Mouse (Mus musculus): ENCODE results near the gene Gm10428. TPM values are rescaled to one million over a fixed set of nuclear protein-coding genes. Genes with fewer than 3 reads are reported as not detected.
A peak's percentile ranks its signal among the peaks of the same experiment; 100 is the strongest.
"Not testable (repeated sequence)": the region's sequence is repeated elsewhere in the genome, so short reads cannot be mapped to it uniquely, and the experiment has no call there.

Gm10428 gene
- polyA plus RNA-seq, 1 experiment from 2014 or later, result not detected

DNA sequence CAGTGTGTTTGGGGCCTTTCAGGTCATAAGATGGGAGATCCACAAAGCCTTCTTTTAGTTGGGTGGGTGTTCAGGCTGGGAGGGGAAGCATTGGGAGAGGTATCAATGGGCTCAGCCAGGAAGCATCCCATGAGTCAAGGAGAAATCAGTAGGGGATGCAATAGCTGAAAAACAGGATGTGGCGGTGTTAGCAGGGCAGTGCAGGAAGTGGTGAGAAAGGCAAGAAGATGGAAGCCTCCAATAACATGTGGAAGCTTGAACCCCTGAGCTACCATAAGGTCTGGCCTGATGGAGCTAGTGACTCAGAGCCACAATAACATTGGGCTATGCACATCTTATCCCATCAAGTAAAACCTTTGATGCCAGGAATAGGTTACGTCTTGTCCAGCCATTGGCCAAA, 11.7 kb upstream of the Gm10428 start:
- Histone ChIP-seq H3K9me3 (ENCODE audit: control insufficient read depth, low read length) (no peaks in the 10 kb centered on the region), H3K4me1 (replicated peaks; ENCODE audit: control insufficient read depth, insufficient read depth, low read length) (no peaks in the 10 kb centered on the region), H3K27ac (ENCODE audit: low read depth, low read length) (no peak overlapping the region), H3K4me3 (ENCODE audit: low read depth, low read length) (no peak overlapping the region), H3K36me3 (ENCODE audit: control insufficient read depth, insufficient read depth, low read length) (no peaks in the 10 kb centered on the region), H3K4me2 (ENCODE audit: low read depth, low read length, severe bottlenecking) (no peak overlapping the region), H3K9ac (ENCODE audit: low read length) (no peak overlapping the region), H3K27me3 (ENCODE audit: control insufficient read depth, insufficient read depth, low read length) (no peaks in the 10 kb centered on the region)
- ATAC-seq (replicated peaks; ENCODE audit: low FRiP score) (no peak), DNase-seq (ENCODE audit: low spot score) (no peak)
- WGBS, result 96% methylated on average over 2 of the region's 2 CpGs

DNA sequence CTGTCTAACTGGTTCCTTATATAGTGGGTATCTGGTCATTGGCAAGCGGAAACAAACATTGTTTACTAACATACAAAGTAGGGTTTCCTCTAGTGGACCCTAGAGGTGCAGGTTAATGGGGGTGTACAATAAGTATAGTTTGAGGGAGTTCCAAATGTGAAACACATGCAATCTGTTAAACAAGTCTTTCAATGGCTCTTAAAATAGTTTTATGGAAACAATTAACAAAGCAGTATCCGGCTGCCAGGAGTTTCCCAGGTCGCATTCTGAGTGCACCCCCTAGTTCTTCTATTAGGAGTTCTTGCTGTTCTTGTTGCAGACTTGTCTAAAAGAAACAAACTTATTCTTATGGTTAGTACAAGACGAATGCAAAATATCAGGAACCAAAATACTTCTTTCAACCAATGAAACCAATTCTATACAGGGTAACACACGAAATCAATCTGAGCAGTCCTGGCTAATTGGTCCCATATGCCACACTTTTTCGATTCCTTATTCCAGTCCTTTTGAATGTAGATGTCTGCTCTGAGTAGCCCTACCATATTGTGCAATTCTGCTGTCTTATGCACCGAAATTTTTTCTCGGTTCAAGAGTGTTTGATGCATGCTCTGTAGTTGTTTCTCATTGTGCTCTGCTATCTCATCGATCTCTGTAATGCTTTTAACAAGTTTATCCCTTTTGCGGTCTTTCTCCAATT, 10.5 kb upstream of the Gm10428 start:
- no peaks in the 10 kb centered on the region for H3K4me1 ChIP-seq (replicated peaks; ENCODE audit: control insufficient read depth, insufficient read depth, low read length)
- no peaks in the 10 kb centered on the region for H3K36me3 ChIP-seq (ENCODE audit: control insufficient read depth, insufficient read depth, low read length)
- no peak for DNase-seq (ENCODE audit: low spot score)
- no peaks in the 10 kb centered on the region for H3K9me3 ChIP-seq (ENCODE audit: control insufficient read depth, low read length)
- H3K4me3 ChIP-seq (ENCODE audit: low read depth, low read length), result no peak overlapping the region
- H3K27me3 ChIP-seq (ENCODE audit: control insufficient read depth, insufficient read depth, low read length), result no peaks in the 10 kb centered on the region
- H3K9ac ChIP-seq (ENCODE audit: low read length), result no peak overlapping the region
- no peak overlapping the region for H3K27ac ChIP-seq (ENCODE audit: low read depth, low read length)
- ATAC-seq (replicated peaks; ENCODE audit: low FRiP score), result no peak
- WGBS, result 73% methylated on average over 10 of the region's 10 CpGs
- no peak overlapping the region for H3K4me2 ChIP-seq (ENCODE audit: low read depth, low read length, severe bottlenecking)

DNA sequence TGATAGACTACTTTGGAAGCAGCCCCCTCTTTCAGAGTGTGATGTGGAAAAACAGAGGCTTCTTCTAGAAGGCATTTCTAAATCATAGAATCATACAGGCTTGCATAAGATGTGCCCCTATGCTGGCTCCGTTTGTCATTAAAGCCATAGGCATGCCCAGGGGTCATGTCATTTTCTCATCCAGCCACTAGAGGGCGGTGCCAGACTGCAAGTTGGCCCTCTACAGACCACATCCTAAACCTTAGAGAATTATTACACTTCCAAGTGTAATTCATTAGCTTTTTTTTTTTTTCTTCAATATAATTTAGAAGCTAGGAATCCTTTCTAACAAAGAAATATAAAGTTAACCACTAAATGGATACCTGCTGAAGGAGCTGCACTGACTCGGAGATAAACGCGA, 8.8 kb upstream of the Gm10428 start:
- Histone ChIP-seq H3K27me3 (ENCODE audit: control insufficient read depth, insufficient read depth, low read length) (no peaks in the 10 kb centered on the region), H3K36me3 (ENCODE audit: control insufficient read depth, insufficient read depth, low read length) (no peaks in the 10 kb centered on the region), H3K4me2 (ENCODE audit: low read depth, low read length, severe bottlenecking) (no peak overlapping the region), H3K9ac (ENCODE audit: low read length) (no peak overlapping the region), H3K9me3 (ENCODE audit: control insufficient read depth, low read length) (no peaks in the 10 kb centered on the region), H3K4me1 (replicated peaks; ENCODE audit: control insufficient read depth, insufficient read depth, low read length) (no peaks in the 10 kb centered on the region), H3K4me3 (ENCODE audit: low read depth, low read length) (no peak overlapping the region), H3K27ac (ENCODE audit: low read depth, low read length) (no peak overlapping the region)
- WGBS, result 49% methylated on average over 5 of the region's 5 CpGs
- ATAC-seq (replicated peaks; ENCODE audit: low FRiP score) (no peak), DNase-seq (ENCODE audit: low spot score) (peak; percentile 82)

DNA sequence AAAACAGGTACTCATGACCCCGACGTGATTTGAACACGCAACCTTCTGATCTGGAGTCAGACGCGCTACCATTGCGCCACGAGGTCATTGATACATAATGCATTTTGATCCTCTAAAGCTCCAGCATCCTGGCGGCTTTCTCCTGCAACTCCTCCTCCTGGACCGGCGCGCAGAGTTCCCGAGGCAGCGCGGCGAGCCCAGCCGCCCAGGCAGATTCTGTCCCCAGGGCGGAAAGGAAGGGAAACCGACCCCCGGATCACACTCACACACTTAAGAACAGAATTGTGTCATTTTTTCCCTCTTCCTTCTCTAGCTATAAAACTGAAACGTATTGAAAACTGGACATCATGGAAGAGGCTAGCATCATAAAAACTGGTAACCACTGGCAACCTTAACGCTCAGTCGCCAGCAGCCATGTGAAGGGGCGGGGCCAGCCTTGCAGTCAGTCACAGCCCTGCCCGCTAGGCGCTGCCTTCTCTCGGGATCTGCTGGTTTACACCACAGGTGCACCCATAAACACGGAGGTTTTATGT, 6.8 kb upstream of the Gm10428 start:
- DNase-seq (ENCODE audit: low spot score), result peak; percentile 84
- H3K27ac ChIP-seq (ENCODE audit: low read depth, low read length), result no peak overlapping the region

DNA sequence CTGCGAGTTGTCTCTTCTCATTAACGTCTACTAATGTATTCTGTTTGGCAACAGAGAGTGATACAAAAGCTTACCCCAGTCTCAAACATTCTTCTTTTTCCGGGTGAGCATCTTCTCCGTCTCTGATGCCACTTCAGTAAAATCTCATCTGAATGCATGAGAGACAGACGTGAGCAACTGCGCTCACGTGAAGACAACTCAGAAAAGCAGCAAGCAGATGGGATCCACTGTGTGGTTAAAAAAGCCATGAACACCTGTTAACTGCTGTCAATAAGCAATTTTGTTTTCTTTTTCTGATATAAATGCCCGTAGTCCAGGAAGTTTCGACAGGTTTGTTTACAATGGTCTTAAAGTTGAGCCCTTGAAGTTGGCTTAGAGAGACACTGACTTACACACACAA, 5.7 kb upstream of the Gm10428 start:
- Histone ChIP-seq H3K9ac (ENCODE audit: low read length) (no peak overlapping the region), H3K4me1 (replicated peaks; ENCODE audit: control insufficient read depth, insufficient read depth, low read length) (no peaks in the 10 kb centered on the region), H3K36me3 (ENCODE audit: control insufficient read depth, insufficient read depth, low read length) (no peaks in the 10 kb centered on the region), H3K4me3 (ENCODE audit: low read depth, low read length) (no peak overlapping the region), H3K4me2 (ENCODE audit: low read depth, low read length, severe bottlenecking) (no peak overlapping the region), H3K9me3 (ENCODE audit: control insufficient read depth, low read length) (no peaks in the 10 kb centered on the region), H3K27me3 (ENCODE audit: control insufficient read depth, insufficient read depth, low read length) (no peaks in the 10 kb centered on the region), H3K27ac (ENCODE audit: low read depth, low read length) (no peak overlapping the region)
- ATAC-seq (replicated peaks; ENCODE audit: low FRiP score) (no peak), DNase-seq (ENCODE audit: low spot score) (no peak)
- WGBS, result 75% methylated on average over 9 of the region's 9 CpGs

More for the DNA sequence above, 6.8 kb upstream of the Gm10428 start:
- H3K9me3 ChIP-seq (ENCODE audit: control insufficient read depth, low read length), result no peaks in the 10 kb centered on the region
- no peaks in the 10 kb centered on the region for H3K27me3 ChIP-seq (ENCODE audit: control insufficient read depth, insufficient read depth, low read length)
- H3K36me3 ChIP-seq (ENCODE audit: control insufficient read depth, insufficient read depth, low read length), result no peaks in the 10 kb centered on the region
- peak overlapping the region; percentile 30 for H3K4me3 ChIP-seq (ENCODE audit: low read depth, low read length)
- WGBS, result 3% methylated on average over 27 of the region's 27 CpGs
- H3K4me1 ChIP-seq (replicated peaks; ENCODE audit: control insufficient read depth, insufficient read depth, low read length), result no peaks in the 10 kb centered on the region
- ATAC-seq (replicated peaks; ENCODE audit: low FRiP score), result peak; percentile 74
- H3K4me2 ChIP-seq (ENCODE audit: low read depth, low read length, severe bottlenecking), result peak overlapping the region; percentile 61
- peak overlapping the region; percentile 18; the same call in 1 of the 2 replicates for H3K9ac ChIP-seq (ENCODE audit: low read length)

DNA sequence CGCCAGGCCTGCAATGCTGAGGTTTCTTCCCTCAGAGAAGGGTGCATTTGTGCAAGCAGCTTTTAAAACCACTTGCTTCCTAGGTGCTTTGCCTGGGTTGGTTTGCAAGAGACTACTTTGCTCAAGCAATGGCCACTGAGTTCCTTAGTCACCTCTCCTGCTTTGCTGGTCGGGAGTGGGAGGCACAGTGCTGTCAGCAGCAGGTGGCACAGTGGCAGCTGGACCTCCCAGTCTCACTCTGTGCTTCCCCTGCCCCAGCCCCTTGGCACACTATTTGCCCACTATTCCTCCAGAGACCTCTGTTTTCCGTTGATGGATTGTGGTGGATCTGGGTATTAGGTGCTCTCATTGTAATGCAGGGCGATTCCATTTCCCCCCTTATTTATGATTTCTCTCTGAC, 4.8 kb upstream of the Gm10428 start:
- WGBS, result 77% methylated on average over 4 of the region's 4 CpGs
- no peak overlapping the region for H3K4me2 ChIP-seq (ENCODE audit: low read depth, low read length, severe bottlenecking)

DNA sequence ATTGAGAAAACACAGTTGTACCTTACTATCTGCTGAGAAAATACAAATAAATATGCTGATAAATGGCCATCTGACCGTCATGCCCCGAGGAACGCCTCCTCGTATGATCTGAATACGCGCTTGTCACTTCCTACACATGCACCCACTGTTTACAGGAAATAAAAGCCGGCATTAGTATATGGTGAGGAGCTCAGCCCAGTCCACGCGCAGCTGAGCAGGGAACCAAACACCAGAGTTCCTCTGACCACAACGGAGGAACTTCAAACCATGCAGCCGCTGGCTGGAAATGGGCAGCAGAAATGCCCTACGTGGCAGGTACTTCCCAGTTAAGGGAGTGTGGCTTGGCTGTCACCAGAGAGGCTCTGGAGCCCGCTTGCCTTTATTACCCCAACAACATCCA, 3.5 kb upstream of the Gm10428 start:
- H3K9ac ChIP-seq (ENCODE audit: low read length), result not testable (repeated sequence)
- 92% methylated on average over 13 of the region's 13 CpGs for WGBS

More for the DNA sequence above, 4.8 kb upstream of the Gm10428 start:
- Histone ChIP-seq H3K9ac (ENCODE audit: low read length) (no peak overlapping the region), H3K27me3 (ENCODE audit: control insufficient read depth, insufficient read depth, low read length) (no peaks in the 10 kb centered on the region), H3K4me1 (replicated peaks; ENCODE audit: control insufficient read depth, insufficient read depth, low read length) (no peaks in the 10 kb centered on the region), H3K9me3 (ENCODE audit: control insufficient read depth, low read length) (no peaks in the 10 kb centered on the region), H3K4me3 (ENCODE audit: low read depth, low read length) (no peak overlapping the region), H3K27ac (ENCODE audit: low read depth, low read length) (no peak overlapping the region), H3K36me3 (ENCODE audit: control insufficient read depth, insufficient read depth, low read length) (no peaks in the 10 kb centered on the region)
- DNase-seq (ENCODE audit: low spot score) (no peak), ATAC-seq (replicated peaks; ENCODE audit: low FRiP score) (no peak)

DNA sequence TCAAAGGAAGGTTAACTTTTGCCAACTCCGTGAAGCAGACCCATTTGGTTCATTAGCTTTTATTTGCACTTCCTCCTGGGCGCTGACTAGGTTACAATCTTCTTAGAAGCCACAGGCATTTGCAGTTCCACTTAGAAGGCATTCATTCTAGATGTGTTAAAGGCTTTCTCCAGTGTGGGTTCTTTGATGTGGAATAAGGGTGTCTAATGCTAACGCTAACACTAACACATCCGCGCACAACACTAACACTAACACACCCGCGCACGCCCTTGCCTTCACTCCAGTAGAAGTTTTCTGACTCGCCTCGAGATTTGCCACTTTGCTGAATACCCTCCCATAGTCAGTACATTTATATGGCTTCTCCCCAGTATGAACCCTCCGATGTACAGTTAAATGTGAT, 709 bp upstream of the Gm10428 start:
- Histone ChIP-seq H3K27ac (ENCODE audit: low read depth, low read length) (no peak overlapping the region), H3K4me3 (ENCODE audit: low read depth, low read length) (no peak overlapping the region), H3K4me2 (ENCODE audit: low read depth, low read length, severe bottlenecking) (no peak overlapping the region), H3K9me3 (ENCODE audit: control insufficient read depth, low read length) (no peaks in the 10 kb centered on the region), H3K36me3 (ENCODE audit: control insufficient read depth, insufficient read depth, low read length) (no peaks in the 10 kb centered on the region), H3K9ac (ENCODE audit: low read length) (no peak overlapping the region), H3K27me3 (ENCODE audit: control insufficient read depth, insufficient read depth, low read length) (no peaks in the 10 kb centered on the region; the same call in 1 of the 2 replicates), H3K4me1 (replicated peaks; ENCODE audit: control insufficient read depth, insufficient read depth, low read length) (no peaks in the 10 kb centered on the region; the same call in 1 of the 2 replicates)
- ATAC-seq (replicated peaks; ENCODE audit: low FRiP score) (no peak), DNase-seq (ENCODE audit: low spot score) (no peak)
- 79% methylated on average over 11 of the region's 11 CpGs for WGBS

More for the DNA sequence above, 3.5 kb upstream of the Gm10428 start:
- H3K4me3 ChIP-seq (ENCODE audit: low read depth, low read length); H3K9me3 ChIP-seq (ENCODE audit: control insufficient read depth, low read length); DNase-seq (ENCODE audit: low spot score); H3K36me3 ChIP-seq (ENCODE audit: control insufficient read depth, insufficient read depth, low read length); H3K4me1 ChIP-seq (replicated peaks; ENCODE audit: control insufficient read depth, insufficient read depth, low read length); H3K27ac ChIP-seq (ENCODE audit: low read depth, low read length); ATAC-seq (replicated peaks; ENCODE audit: low FRiP score); H3K4me2 ChIP-seq (ENCODE audit: low read depth, low read length, severe bottlenecking); H3K27me3 ChIP-seq (ENCODE audit: control insufficient read depth, insufficient read depth, low read length): not testable (repeated sequence)

All from forebrain, embryonic 11.5 days (tissue).